Mouse (Mus musculus) E14TG2a.4 (cell line): ENCODE data around the gene Svs5.

Experiments
- CTCF ChIP-seq: conservative IDR thresholded peaks from 2 replicates; pipeline ENCODE4 v1.5.1; 2014; ENCODE audit warnings: low read length
- NANOG ChIP-seq: IDR thresholded peaks from 2 replicates; pipeline ENCODE4 v1.6.1; 2014; ENCODE audit warnings: borderline replicate concordance, low read length, mixed read lengths
- POU5F1 ChIP-seq: IDR thresholded peaks from 2 replicates; pipeline ENCODE4 v1.6.1; 2014; ENCODE audit warnings: low read length, borderline replicate concordance

DNA sequence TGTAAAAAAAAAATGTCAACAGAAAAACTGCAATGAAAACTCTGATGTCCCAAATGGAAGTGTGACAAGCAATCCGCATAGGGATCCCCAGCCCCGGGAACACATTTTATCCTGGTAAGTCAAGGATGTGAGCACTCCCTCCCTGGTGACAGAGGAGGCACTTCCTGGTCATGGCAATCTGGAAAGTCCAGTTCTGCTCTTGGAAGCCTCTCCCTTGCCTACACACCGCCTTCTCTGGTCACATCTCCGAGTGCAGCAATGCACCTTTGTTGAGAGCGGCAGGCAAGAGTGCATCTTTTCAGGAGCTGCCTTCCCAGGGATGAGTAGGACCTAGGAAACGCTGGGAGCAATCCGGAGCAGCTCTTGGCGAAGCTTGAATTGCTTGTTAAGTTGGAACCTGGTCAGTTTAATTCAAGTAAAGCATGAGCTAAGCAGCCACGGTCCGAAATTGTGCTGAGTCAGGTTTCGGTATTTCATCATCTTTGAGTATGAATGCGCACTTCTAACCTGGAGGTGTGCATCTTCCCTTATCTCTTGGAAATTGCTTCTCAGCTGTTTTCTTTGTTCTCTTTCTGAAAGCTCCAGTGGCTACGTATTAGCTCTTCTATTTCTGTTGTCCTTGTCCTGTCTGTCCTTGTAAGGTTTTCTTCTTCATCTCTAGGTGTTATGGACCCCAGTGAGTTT, 28.6 kb downstream of the Svs5 start:
- TF ChIP-seq CTCF (no peak), NANOG (no peak), POU5F1 (no peak)
